Mouse (Mus musculus) myocyte (in vitro differentiated cells): ENCODE results near the gene Stox2. TPM values are rescaled to one million over a fixed set of nuclear protein-coding genes. Genes with fewer than 3 reads are reported as not detected.

Experiments
- H3K27me3 ChIP-seq: one replicate; pipeline ENCODE4 v1.6.1; 2011; ENCODE audit not compliant: control insufficient read depth, insufficient read depth, insufficient read length
- H3K36me3 ChIP-seq: one replicate; pipeline ENCODE4 v1.6.1; 2011; ENCODE audit not compliant: control insufficient read depth, insufficient read depth
- H3K4me2 ChIP-seq: one replicate; pipeline ENCODE4 v1.6.1; 2011; ENCODE audit warnings: low read depth, control low read depth
- H3K4me3 ChIP-seq: one replicate; pipeline ENCODE4 v1.5.1; 2011; ENCODE audit warnings: mild to moderate bottlenecking, control low read depth, moderate library complexity
- H3K79me2 ChIP-seq: one replicate; pipeline ENCODE4 v1.6.1; 2011; ENCODE audit not compliant: control insufficient read depth, insufficient read depth
- H3ac ChIP-seq: one replicate; pipeline ENCODE4 v1.6.1; 2011; ENCODE audit not compliant: control insufficient read depth, insufficient read length
- CEBPB ChIP-seq: IDR thresholded peaks from 2 replicates; pipeline ENCODE4 v1.6.1; 2011; ENCODE audit warnings: mild to moderate bottlenecking, moderate library complexity; ENCODE audit not compliant: poor library complexity, insufficient read depth, severe bottlenecking
- E2F4 ChIP-seq: IDR thresholded peaks from one replicate; pipeline ENCODE4 v1.6.1; 2011; ENCODE audit warnings: mild to moderate bottlenecking, control low read depth, moderate library complexity; ENCODE audit not compliant: insufficient read depth
- MAX ChIP-seq: IDR thresholded peaks from one replicate; pipeline ENCODE4 v1.6.1; 2011; ENCODE audit warnings: low read depth, mild to moderate bottlenecking, control low read depth
- MYOD1 ChIP-seq, 3 experiments: IDR thresholded peaks; one replicate each; pipeline ENCODE4 v1.6.1; 2011; ENCODE audit warnings: control low read depth in 2 of 3, low read depth in 2 of 3, mild to moderate bottlenecking in 2 of 3, moderate library complexity in 1 of 3; ENCODE audit not compliant: insufficient read length in 2 of 3, control insufficient read depth in 1 of 3
- MYOG ChIP-seq, 3 experiments: IDR thresholded peaks; one replicate each; pipeline ENCODE4 v1.6.1; 2011; ENCODE audit warnings: control low read depth in 2 of 3, low read depth in 2 of 3, mild to moderate bottlenecking in 2 of 3; ENCODE audit not compliant: insufficient read length in 2 of 3, control insufficient read depth in 1 of 3, insufficient read depth in 1 of 3
- POLR2A ChIP-seq: IDR thresholded peaks from one replicate; pipeline ENCODE4 v1.6.1; 2011; ENCODE audit warnings: low read depth, mild to moderate bottlenecking, control low read depth, moderate library complexity; ENCODE audit not compliant: insufficient read length
- POLR2AphosphoS2 ChIP-seq: IDR thresholded peaks from one replicate; pipeline ENCODE4 v1.6.1; 2011; ENCODE audit warnings: low read depth, control low read depth; ENCODE audit not compliant: insufficient read length
- REST ChIP-seq: IDR thresholded peaks from one replicate; pipeline ENCODE4 v1.6.1; 2011; ENCODE audit warnings: mild to moderate bottlenecking, control low read depth, moderate library complexity; ENCODE audit not compliant: insufficient read depth, insufficient read length
- SRF ChIP-seq: IDR thresholded peaks from one replicate; pipeline ENCODE4 v1.6.1; 2011; ENCODE audit warnings: low read depth; ENCODE audit not compliant: control insufficient read depth, insufficient read length
- TCF12 ChIP-seq: IDR thresholded peaks from one replicate; pipeline ENCODE4 v1.6.1; 2011; ENCODE audit warnings: mild to moderate bottlenecking, control low read depth; ENCODE audit not compliant: poor library complexity, insufficient read depth, severe bottlenecking
- TCF3 ChIP-seq: IDR thresholded peaks from one replicate; pipeline ENCODE4 v1.6.1; 2011; ENCODE audit warnings: low read depth, control low read depth; ENCODE audit not compliant: insufficient read length
- USF1 ChIP-seq: IDR thresholded peaks from one replicate; pipeline ENCODE4 v1.6.1; 2011; ENCODE audit warnings: low read depth, mild to moderate bottlenecking, control low read depth, moderate library complexity
- polyA plus RNA-seq: library from polyadenylated mRNA; unstranded; fragments of >200 nt; fragmentation: generic; extraction: Trizol; gene quantifications from one replicate; pipeline ENCODE4 v1.2.1, GENCODE M21; 2012; ENCODE audit warnings: missing spikeins

The Stox2 gene
- polyA plus RNA-seq, 1 experiment: not detected

- Histone ChIP-seq H3K4me2 (no peak overlapping the region), H3ac (no peak overlapping the region), H3K36me3 (no peaks in the 10 kb centered on the region), H3K27me3 (peaks cover 13% of the 10 kb centered on the region), H3K4me3 (no peak overlapping the region), H3K79me2 (no peaks in the 10 kb centered on the region)
- no peak for TF ChIP-seq POLR2A
- TF ChIP-seq MYOD1 (IDR thresholded peaks at IDR 0.05; ENCODE audit: control insufficient read depth in 1 of 3, insufficient read length in 2 of 3, low read depth in 2 of 3): no peak
- no peak for TF ChIP-seq TCF3
- no peak for TF ChIP-seq SRF
- no peak for TF ChIP-seq POLR2AphosphoS2
Measured at GRCm38 (mm10) chr8:47409061-47409460, 37.1 kb downstream of the Stox2 start.

GRCm38 (mm10) chr8:47404852-47405251 lies 41.3 kb downstream of the Stox2 start:
- H3K4me2 ChIP-seq: no peak overlapping the region
- no peak overlapping the region for H3ac ChIP-seq
- TF ChIP-seq MYOG (IDR thresholded peaks at IDR 0.05; ENCODE audit: control insufficient read depth in 1 of 3, insufficient read depth in 1 of 3, insufficient read length in 2 of 3, low read depth in 2 of 3): no peak
- no peak for TF ChIP-seq CEBPB
- no peak for TF ChIP-seq POLR2A
- no peak for TF ChIP-seq USF1
- TF ChIP-seq MYOD1 (IDR thresholded peaks at IDR 0.05; ENCODE audit: control insufficient read depth in 1 of 3, insufficient read length in 2 of 3, low read depth in 2 of 3): no peak
- no peaks in the 10 kb centered on the region for H3K79me2 ChIP-seq
- peaks cover 8% of the 10 kb centered on the region for H3K27me3 ChIP-seq
- H3K4me3 ChIP-seq: no peak overlapping the region
- H3K36me3 ChIP-seq: no peaks in the 10 kb centered on the region

GRCm38 (mm10) chr8:47392927-47393326 lies 53.2 kb downstream of the Stox2 start:
- no peak overlapping the region for H3K4me2 ChIP-seq

GRCm38 (mm10) chr8:47392290-47392689 lies 53.9 kb downstream of the Stox2 start:
- Histone ChIP-seq H3K36me3 (no peaks in the 10 kb centered on the region), H3K4me2 (no peak overlapping the region)
- TF ChIP-seq TCF3 (no peak), TCF12 (no peak), POLR2A (no peak), CEBPB (no peak)

More at GRCm38 (mm10) chr8:47392927-47393326, 53.2 kb downstream of the Stox2 start:
- H3K79me2 ChIP-seq: no peaks in the 10 kb centered on the region
- H3K27me3 ChIP-seq: peaks cover under 1% of the 10 kb centered on the region
- H3ac ChIP-seq: no peak overlapping the region
- no peak overlapping the region for H3K4me3 ChIP-seq
- TF ChIP-seq USF1 (no peak), TCF12 (no peak), TCF3 (no peak), POLR2A (no peak), MYOG (IDR thresholded peaks at IDR 0.05; ENCODE audit: control insufficient read depth in 1 of 3, insufficient read depth in 1 of 3, insufficient read length in 2 of 3, low read depth in 2 of 3) (no peak), REST (no peak), MYOD1 (IDR thresholded peaks at IDR 0.05; ENCODE audit: control insufficient read depth in 1 of 3, insufficient read length in 2 of 3, low read depth in 2 of 3) (no peak), SRF (no peak), POLR2AphosphoS2 (no peak), CEBPB (no peak), MAX (no peak), E2F4 (no peak)
- no peaks in the 10 kb centered on the region for H3K36me3 ChIP-seq

GRCm38 (mm10) chr8:47391844-47392243 lies 54.3 kb downstream of the Stox2 start:
- no peak overlapping the region for H3ac ChIP-seq
- no peaks in the 10 kb centered on the region for H3K79me2 ChIP-seq
- H3K4me2 ChIP-seq: no peak overlapping the region
- H3K36me3 ChIP-seq: no peaks in the 10 kb centered on the region
- no peak for TF ChIP-seq TCF3
- no peaks in the 10 kb centered on the region for H3K27me3 ChIP-seq
- H3K4me3 ChIP-seq: no peak overlapping the region

More at GRCm38 (mm10) chr8:47392290-47392689, 53.9 kb downstream of the Stox2 start:
- Histone ChIP-seq H3K27me3 (no peaks in the 10 kb centered on the region), H3K79me2 (no peaks in the 10 kb centered on the region), H3K4me3 (no peak overlapping the region), H3ac (no peak overlapping the region)

GRCm38 (mm10) chr8:47389430-47389829 lies 56.7 kb downstream of the Stox2 start:
- TF ChIP-seq POLR2AphosphoS2: no peak
- TF ChIP-seq SRF: no peak
- TF ChIP-seq POLR2A: no peak
- TF ChIP-seq E2F4: no peak
- no peak for TF ChIP-seq MYOD1 (IDR thresholded peaks at IDR 0.05; ENCODE audit: control insufficient read depth in 1 of 3, insufficient read length in 2 of 3, low read depth in 2 of 3)
- TF ChIP-seq TCF12: no peak
- TF ChIP-seq TCF3: no peak
- Histone ChIP-seq H3K27me3 (no peaks in the 10 kb centered on the region), H3K36me3 (no peaks in the 10 kb centered on the region), H3ac (no peak overlapping the region), H3K79me2 (no peaks in the 10 kb centered on the region), H3K4me2 (no peak overlapping the region), H3K4me3 (no peak overlapping the region)
